Mouse (Mus musculus): ENCODE measurements around the gene Mad2l1.

Mad2l1 gene

DNA sequence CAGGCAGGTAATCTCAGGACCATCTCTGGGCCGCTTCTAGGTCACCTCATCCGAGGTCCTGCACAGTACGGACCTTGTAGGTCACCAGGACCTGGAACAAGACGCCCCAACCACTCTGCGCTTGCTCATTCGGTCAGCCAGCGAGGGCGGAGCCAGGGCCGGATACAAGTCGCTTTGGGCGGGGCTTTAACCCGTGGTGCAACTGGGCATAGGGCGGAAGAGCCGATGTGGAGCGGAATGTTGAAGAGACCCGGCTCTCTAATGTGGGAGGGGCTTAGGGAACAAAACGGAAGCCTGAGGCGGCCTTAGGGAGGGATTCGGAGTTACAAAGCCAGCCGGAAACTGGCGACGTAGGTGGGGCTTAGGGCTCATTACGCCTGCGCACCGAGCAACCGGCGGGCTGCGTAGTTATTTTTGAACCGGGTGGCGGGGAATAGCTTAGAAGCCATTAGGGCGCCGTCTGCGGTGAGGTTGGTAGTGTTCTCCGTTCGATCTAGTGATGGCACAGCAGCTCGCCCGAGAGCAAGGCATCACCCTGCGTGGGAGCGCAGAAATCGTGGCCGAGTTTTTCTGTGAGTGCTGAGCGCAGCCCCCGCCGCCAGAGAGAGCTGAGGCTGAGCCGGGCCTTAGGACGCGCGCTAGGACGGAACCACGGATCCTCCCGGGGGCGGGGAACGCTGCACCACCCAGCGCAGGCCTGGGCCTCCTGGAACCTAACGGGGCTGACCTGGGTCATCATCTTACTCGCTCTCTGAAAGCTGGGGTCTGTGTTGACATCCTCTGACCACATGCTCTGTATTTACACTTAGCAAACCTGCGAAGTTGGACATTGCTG is at the start of gene Mad2l1:
Gene Mad2l1, plus strand, starts transcription at position 363 of the 835 bp plus-strand sequence.
- DNase-seq, result peak; percentile 97

DNA sequence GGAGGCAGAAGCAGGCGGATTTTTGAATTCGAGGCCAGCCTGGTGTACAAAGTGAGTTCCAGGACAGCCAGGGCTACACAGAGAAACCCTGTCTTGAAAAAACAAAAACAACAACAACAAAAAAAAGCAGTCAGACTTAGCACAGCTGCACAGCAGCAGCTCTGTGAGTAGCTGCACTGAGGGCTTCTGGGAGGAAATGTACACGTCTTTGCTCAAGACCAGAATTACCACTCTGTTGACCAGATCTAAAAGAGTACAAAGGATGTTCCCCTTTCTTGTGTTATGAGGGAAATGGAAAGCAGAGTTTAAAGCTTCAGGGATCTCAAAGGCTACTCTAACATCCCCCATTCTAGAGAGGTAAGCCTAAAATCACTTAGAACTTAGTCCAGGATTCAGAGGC is 41.5 kb upstream of the Mad2l1 start:
- no peak for DNase-seq

- no peak for DNase-seq
Observed at GRCm38 (mm10) chr6:66516368-66516767, 18.8 kb upstream of the Mad2l1 start.

GRCm38 (mm10) chr6:66528386-66528785 is 6.8 kb upstream of the Mad2l1 start:
- DNase-seq, result no peak

- DNase-seq, result no peak
Observed at GRCm38 (mm10) chr6:66533241-66533640, 1.9 kb upstream of the Mad2l1 start.

DNA sequence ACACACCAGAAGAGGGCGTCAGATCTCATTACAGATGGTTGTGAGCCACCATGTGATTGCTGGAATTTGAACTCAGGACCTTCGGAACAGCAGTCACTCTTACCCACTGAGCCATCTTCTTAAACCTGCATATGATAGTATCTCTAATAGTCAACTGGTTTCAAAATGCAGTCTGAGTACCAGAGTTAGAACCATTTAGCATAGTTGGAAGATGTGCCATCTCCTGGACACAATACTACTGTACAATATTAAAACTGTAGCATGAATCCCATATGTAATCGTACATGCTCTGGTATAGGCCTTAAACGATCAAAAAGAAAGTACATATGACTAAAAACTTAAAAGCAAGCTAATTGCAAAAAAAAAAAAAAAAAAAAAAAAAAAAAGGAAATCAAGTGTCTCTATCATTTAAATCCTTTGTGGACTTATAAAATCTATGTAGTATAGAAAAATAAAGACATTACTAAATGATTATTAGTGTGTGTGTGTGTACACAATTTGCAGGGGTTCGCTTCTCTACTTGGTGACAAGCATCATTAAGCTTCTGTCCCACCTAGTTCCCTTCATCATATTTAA is 736 bp upstream of the Mad2l1 start:
- peak; percentile 4 for DNase-seq

DNA sequence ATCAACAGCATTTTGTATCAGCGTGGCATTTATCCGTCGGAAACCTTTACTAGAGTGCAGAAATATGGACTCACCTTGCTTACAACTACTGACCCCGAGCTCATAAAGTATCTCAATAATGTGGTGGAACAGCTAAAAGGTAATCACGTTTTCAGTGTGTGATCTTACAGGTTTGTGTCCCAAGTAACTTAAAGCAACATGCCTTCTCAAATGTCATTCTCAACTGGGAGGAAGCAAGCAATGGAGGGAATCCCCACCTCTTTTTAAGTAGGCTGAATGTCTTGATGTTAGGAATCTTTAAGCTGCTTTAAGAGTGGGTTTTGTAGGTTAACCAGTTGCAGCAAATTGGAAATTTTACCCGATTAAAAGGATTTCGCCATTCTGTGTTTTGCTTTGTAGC is 776 bp downstream of the Mad2l1 start:
- no peak for DNase-seq

GRCm38 (mm10) chr6:66559996-66560395 is 24.8 kb downstream of the Mad2l1 start, which contains the start of gene Vmn1r32:
Gene Vmn1r32, minus strand, starts transcription at chr6:66560096.
- DNase-seq, result no peak

GRCm38 (mm10) chr6:66595804-66596203 is 60.6 kb downstream of the Mad2l1 start:
- DNase-seq, result no peak
